ENCODE assay signal across 9 mouse cellular contexts in the genomic region with DNA sequence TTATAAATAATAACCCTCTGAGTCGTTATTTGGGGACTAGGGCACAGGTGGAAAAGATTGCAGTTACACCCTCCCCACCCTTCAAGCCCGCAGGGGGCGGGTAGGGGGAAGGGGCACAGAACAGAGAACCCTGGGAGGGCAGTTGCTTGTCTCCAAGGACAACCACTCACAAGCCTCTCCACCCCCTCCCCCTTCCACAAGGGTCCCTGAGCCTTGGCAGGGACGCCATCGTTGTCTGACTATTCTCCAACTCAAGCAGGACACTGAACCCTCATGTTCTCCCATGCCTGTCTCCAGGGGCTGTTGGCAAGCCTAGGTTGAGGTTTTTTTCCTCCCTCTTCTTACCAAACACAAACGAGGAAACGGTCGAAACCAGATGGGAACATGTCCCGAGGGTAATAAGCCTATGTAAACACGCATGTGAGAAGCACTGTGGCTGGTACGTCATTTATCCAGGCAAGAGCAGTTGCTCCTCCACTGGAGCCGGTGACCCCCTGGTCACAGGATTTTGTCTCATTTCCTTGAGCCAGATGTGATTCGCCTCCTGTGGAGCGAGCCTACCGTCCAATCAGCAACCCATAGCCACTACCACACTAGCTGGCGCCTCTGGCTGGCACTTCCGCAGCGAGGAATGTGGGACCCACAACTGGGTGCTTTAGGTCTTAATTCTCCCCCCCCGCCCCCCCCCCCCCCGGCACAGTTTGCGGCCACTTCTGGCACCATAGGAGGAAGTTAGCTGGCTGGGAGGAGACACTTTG. TPM values are rescaled to one million over a fixed set of nuclear protein-coding genes. Genes with fewer than 3 reads are reported as not detected.
DNase-seq lines count a peak whose midpoint lies in the region; ATAC-seq and TF ChIP-seq lines count a peak whose summit lies in the region.
"Had no signal": no experiment of that assay in that cellular context is flagged by ENCODE, and none has a peak within 500 bp of the region (broad histone marks: within the 10 kb centered on the region; RNA-seq: fewer than 3 reads in every experiment).

No protein-coding gene starts in this region.

- peak overlapping the region; percentile 31 for H3K4me2 ChIP-seq in limb, embryonic 14.5 days (replicated peaks; ENCODE audit: low read depth, low read length, severe bottlenecking)
- peak overlapping the region; percentile 22 for H3K4me2 ChIP-seq in midbrain, embryonic 16.5 days (ENCODE audit: low read length)

- H3K9ac ChIP-seq in limb, embryonic 14.5 days (ENCODE audit: low read depth, low read length, severe bottlenecking), result no peak overlapping the region
- H3K9ac ChIP-seq in midbrain, embryonic 16.5 days (ENCODE audit: low read depth, low read length), result peak overlapping the region; percentile 38; the same call in 1 of the 2 replicates

- H3K9me3 ChIP-seq in limb, embryonic 14.5 days (ENCODE audit: control insufficient read depth, low read length), result no peaks in the 10 kb centered on the region
- no peaks in the 10 kb centered on the region for H3K9me3 ChIP-seq in midbrain, embryonic 16.5 days (replicated peaks; ENCODE audit: control insufficient read depth, low read length, poor library complexity, severe bottlenecking)

- peaks cover 23% of the 10 kb centered on the region for H3K4me1 ChIP-seq in limb, embryonic 14.5 days (ENCODE audit: control insufficient read depth, insufficient read depth, low read length)
- peaks cover 9% of the 10 kb centered on the region for H3K4me1 ChIP-seq in midbrain, embryonic 16.5 days (ENCODE audit: control insufficient read depth, insufficient read depth, low read length)

- no peak for DNase-seq in gastrocnemius, adult 2 months
- no peak for DNase-seq in gastrocnemius, postnatal 36 days
- peak; percentile 38 to 39 for DNase-seq in heart, postnatal 36 days
- DNase-seq in limb, embryonic 14.5 days (ENCODE audit: low spot score), result no peak
- no peak for DNase-seq in thymus, postnatal 10 days (ENCODE audit: low spot score in 2 of 2)
- DNase-seq in urinary bladder, postnatal 14 days (ENCODE audit: low spot score), result no peak
- DNase-seq in spleen, postnatal 36 days (ENCODE audit: low spot score in 2 of 2), result no peak

- H3K27ac ChIP-seq in gastrocnemius, adult 2 months, result peak overlapping the region; percentile 58
- 0 out of 2 replicates have a peak overlapping the region, but pooled peaks have one; percentile 13 for H3K27ac ChIP-seq in limb, embryonic 14.5 days (replicated peaks; ENCODE audit: low read depth, low read length)
- no peak overlapping the region for H3K27ac ChIP-seq in midbrain, embryonic 16.5 days (ENCODE audit: low read length)

- H3K4me3 ChIP-seq in gastrocnemius, adult 2 months, result peak overlapping the region; percentile 22
- no peak overlapping the region for H3K4me3 ChIP-seq in limb, embryonic 14.5 days (replicated peaks; ENCODE audit: low read length)
- no peak overlapping the region for H3K4me3 ChIP-seq in midbrain, embryonic 16.5 days (ENCODE audit: low read depth, low read length)
- H3K4me3 ChIP-seq: erythroblast, embryonic 14.5 days had no signal

- no peak for ATAC-seq in limb, embryonic 14.5 days (ENCODE audit: low FRiP score, low read depth)
- no peak for ATAC-seq in midbrain, embryonic 16.5 days

- TF ChIP-seq CTCF in gastrocnemius, adult 2 months (IDR thresholded peaks at IDR 0.05), result no peak

- no peaks in the 10 kb centered on the region for H3K27me3 ChIP-seq in limb, embryonic 14.5 days (ENCODE audit: control insufficient read depth, insufficient read depth, low read length)
- H3K27me3 ChIP-seq in midbrain, embryonic 16.5 days (ENCODE audit: control insufficient read depth, insufficient read depth, low read depth, low read length), result peaks cover 16% of the 10 kb centered on the region

- intact Hi-C loops in gastrocnemius, adult 2 months (cut with DNase I), result no loop called here
- intact Hi-C loops in gastrocnemius, postnatal 36 days (cut with DNase I), result no loop called here
- intact Hi-C loops in heart, postnatal 36 days (cut with DNase I), result loop anchor here (5.0 kb wide), 1 partner anchor 38 kb away; a partner anchor contains a TSS

- H3K36me3 ChIP-seq in limb, embryonic 14.5 days (ENCODE audit: control insufficient read depth, insufficient read depth, low read length), result peaks cover 1% of the 10 kb centered on the region; the same call in 1 of the 2 replicates
- no peaks in the 10 kb centered on the region for H3K36me3 ChIP-seq in midbrain, embryonic 16.5 days (ENCODE audit: control insufficient read depth, insufficient read depth, low read length)

- no peak for TF ChIP-seq POLR2A in limb, embryonic 14.5 days (IDR thresholded peaks at IDR 0.05; ENCODE audit: borderline replicate concordance, extremely low read depth, insufficient read depth, insufficient read length)

- WGBS in limb, embryonic 14.5 days, result 6% methylated on average over 18 of the region's 21 CpGs
- 15% methylated on average over 19 of the region's 21 CpGs for WGBS in midbrain, embryonic 16.5 days

RNA-seq across cellular contexts. Expression of a gene that starts 11.2 kb away (rescaled TPM):
- 1 to 10 TPM; 1.2 to 4.0 TPM for total RNA-seq in gastrocnemius, adult 2 months (2021)
- total RNA-seq in gastrocnemius, postnatal 36 days (2021), result 1 to 10 TPM; 1.5 to 2.2 TPM
- total RNA-seq in heart, postnatal 36 days (2021), result 1 to 10 TPM; 6.5 to 8.6 TPM
- polyA plus RNA-seq in limb, embryonic 14.5 days (2012; rRNA removed), result 25.3 and 35.4 TPM in 2 replicates
- 9.5 and 12.8 TPM in 2 replicates for polyA plus RNA-seq in limb, embryonic 14.5 days (2014; fragmentation: Nextera tagmentation; extraction: Ambion mirVana)
- 0.18 TPM in 1 of 2 replicates, not detected in the other for polyA plus RNA-seq in midbrain, embryonic 16.5 days (2015; fragmentation: Nextera tagmentation; extraction: Ambion mirVana)
- polyA plus RNA-seq: erythroblast, embryonic 14.5 days had no signal

RNA-seq across cellular contexts. Expression of a gene that starts 37.0 kb away (rescaled TPM):
- total RNA-seq in gastrocnemius, adult 2 months (2021), result 10 to 100 TPM; 32.0 to 33.8 TPM
- 10 to 100 TPM; 27.8 to 28.4 TPM for total RNA-seq in gastrocnemius, postnatal 36 days (2021)
- total RNA-seq in heart, postnatal 36 days (2021), result 10 to 100 TPM; 33.5 to 35.3 TPM
- 98.5 and 113 TPM in 2 replicates for polyA plus RNA-seq in limb, embryonic 14.5 days (2012; rRNA removed)
- 97.7 and 107 TPM in 2 replicates for polyA plus RNA-seq in limb, embryonic 14.5 days (2014; fragmentation: Nextera tagmentation; extraction: Ambion mirVana)
- 100 and 112 TPM in 2 replicates for polyA plus RNA-seq in midbrain, embryonic 16.5 days (2015; fragmentation: Nextera tagmentation; extraction: Ambion mirVana)

Comparison
In these comparisons a context has a peak if more than half of its experiments do, and no peak if none do; other contexts are left out.
1. DNase-seq: peak in heart, postnatal 36 days (2 of 2); none in gastrocnemius, adult 2 months (single experiment), gastrocnemius, postnatal 36 days (0 of 2), limb, embryonic 14.5 days (single experiment), thymus, postnatal 10 days (0 of 2), urinary bladder, postnatal 14 days (single experiment) and spleen, postnatal 36 days (0 of 2).